Comparison of ENCODE assay signal across 8 mouse cellular contexts in the genomic region with DNA sequence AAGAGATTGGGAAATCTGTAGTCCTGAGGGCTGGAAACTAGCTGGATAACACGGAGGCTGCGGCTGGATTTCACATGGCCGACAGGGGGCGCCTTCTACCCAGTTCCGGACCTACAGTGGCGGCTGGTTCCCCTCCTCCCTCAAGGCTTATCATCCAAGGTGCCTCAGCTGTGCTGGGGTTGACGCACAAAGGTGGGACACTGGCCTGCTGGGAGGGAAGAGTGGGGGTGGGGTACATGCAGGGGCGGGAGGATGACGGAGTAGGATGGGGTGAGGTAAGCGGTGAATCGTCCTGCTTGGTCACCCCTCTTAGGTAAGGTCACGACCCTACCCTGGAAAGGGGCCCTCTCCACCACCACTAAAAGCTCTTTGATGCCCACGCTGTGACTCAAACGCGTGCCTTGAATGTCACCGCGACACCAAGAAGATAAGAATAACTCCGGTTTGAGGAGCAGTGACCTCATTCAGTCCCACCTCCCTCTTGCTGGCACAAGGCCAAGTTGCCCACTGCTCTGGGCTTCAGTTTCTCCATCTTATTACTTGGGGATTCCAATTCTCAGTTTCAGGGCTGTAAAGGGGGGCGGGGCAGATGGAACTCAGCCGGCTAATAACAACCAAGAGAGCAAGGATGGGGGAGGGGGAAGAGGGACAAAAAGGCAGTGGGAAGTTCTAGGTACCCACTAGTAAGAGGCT. TPM values are rescaled to one million over a fixed set of nuclear protein-coding genes. Genes with fewer than 3 reads are reported as not detected.
DNase-seq lines count a peak whose midpoint lies in the region; ATAC-seq lines count a peak whose summit lies in the region.

No protein-coding gene starts in this region.

- peak; percentile 85 for ATAC-seq in inflammation-experienced regulatory T-cells, adult 6 months
- ATAC-seq in megakaryocyte progenitor cell, adult 5-6 weeks (replicated peaks; ENCODE audit: poor library complexity): peak; percentile 92

- peak; percentile 83 for DNase-seq in R1 (ENCODE audit: low read depth, low spot score)
- DNase-seq in cerebellum, postnatal 36 days: peak; percentile 46 to 48
- peak; percentile 84 for DNase-seq in gastrocnemius, postnatal 10 days
- DNase-seq in left cerebral cortex, adult 9 months (ENCODE audit: low spot score in 2 of 2): peak; percentile 60 to 81
- peak; percentile 64 to 80 for DNase-seq in right cerebral cortex, postnatal 10 days (ENCODE audit: low spot score in 2 of 2)
- peak; percentile 80 for DNase-seq in urinary bladder, postnatal 25 days (ENCODE audit: low spot score)

RNA-seq across cellular contexts. Expression of a gene that starts 15.9 kb away (rescaled TPM):
- not detected for total RNA-seq in gastrocnemius, postnatal 10 days (2021)
- polyA plus RNA-seq in inflammation-experienced regulatory T-cells, adult 6 months (2017; shearing (Covaris generic)): not detected
- total RNA-seq in megakaryocyte progenitor cell, adult 5-6 weeks (2015): not detected in 2 replicates
- total RNA-seq in megakaryocyte progenitor cell, adult 5-6 weeks (2017): not detected in 2 replicates

RNA-seq across cellular contexts. Expression of a gene that starts 34.8 kb away (rescaled TPM):
- 100 to 1,000 TPM; 114 to 120 TPM for total RNA-seq in gastrocnemius, postnatal 10 days (2021)
- polyA plus RNA-seq in inflammation-experienced regulatory T-cells, adult 6 months (2017; shearing (Covaris generic)): 100 to 1,000 TPM in 1 of 3 experiments, 10 to 100 TPM in 2; 53.0 to 103 (median 62.4) TPM
- 77.1 and 82.0 TPM in 2 replicates for total RNA-seq in megakaryocyte progenitor cell, adult 5-6 weeks (2015)
- 286 and 323 TPM in 2 replicates for total RNA-seq in megakaryocyte progenitor cell, adult 5-6 weeks (2017)

RNA-seq across cellular contexts. Expression of a gene that starts 56.4 kb away (rescaled TPM):
- total RNA-seq in gastrocnemius, postnatal 10 days (2021): 1 to 10 TPM in 1 of 2 experiments, under 1 TPM in 1; 0.35 to 1.3 TPM
- polyA plus RNA-seq in inflammation-experienced regulatory T-cells, adult 6 months (2017; shearing (Covaris generic)): under 1 TPM in 2 of 3 experiments, not detected in 1; 0.08 to 0.13 TPM
- not detected in 2 replicates for total RNA-seq in megakaryocyte progenitor cell, adult 5-6 weeks (2015)
- 0.14 TPM in 1 of 2 replicates, not detected in the other for total RNA-seq in megakaryocyte progenitor cell, adult 5-6 weeks (2017)

Comparison
In these comparisons a context has a peak if more than half of its experiments do, and no peak if none do; other contexts are left out.
1. Peak in every context shown above with its lines: DNase-seq and ATAC-seq.